Mouse (Mus musculus) liver, adult 2 months (tissue): Measurements from ENCODE around the gene Sphk2. TPM values are rescaled to one million over a fixed set of nuclear protein-coding genes. Genes with fewer than 3 reads are reported as not detected.
A peak's percentile ranks its signal among the peaks of the same experiment; 100 is the strongest.

Source experiments
- DNase-seq: peaks from one replicate; pipeline ENCODE4 v3.0.0-alpha.2; 2011; ENCODE audit warnings: low read depth, low spot score; ENCODE audit errors: extremely low read depth
- H3K27ac ChIP-seq: fragments of 200-500 bp; replicated peaks from 2 replicates; pipeline ENCODE4 v1.5.1; 2012; ENCODE audit warnings: low read depth, mild to moderate bottlenecking, control low read depth, inconsistent platforms, low read length; ENCODE audit not compliant: insufficient read depth
- H3K27me3 ChIP-seq: fragments of 200-500 bp; 2 replicates; pipeline ENCODE4 v1.6.1; 2012; ENCODE audit warnings: mild to moderate bottlenecking, moderate library complexity, low read length, inconsistent platforms; ENCODE audit not compliant: control insufficient read depth, insufficient read depth
- H3K36me3 ChIP-seq: fragments of 200-500 bp; 2 replicates; pipeline ENCODE4 v1.6.1; 2012; ENCODE audit warnings: low read length, inconsistent platforms; ENCODE audit not compliant: control insufficient read depth, insufficient read depth
- H3K4me1 ChIP-seq: fragments of 200-500 bp; 2 replicates; pipeline ENCODE4 v1.6.1; 2011; ENCODE audit warnings: low read length; ENCODE audit not compliant: control insufficient read depth, insufficient read depth
- H3K4me3 ChIP-seq: fragments of 200-500 bp; 2 replicates; pipeline ENCODE4 v1.5.1; 2011; ENCODE audit warnings: low read depth, mild to moderate bottlenecking, control low read depth, low read length, moderate library complexity; ENCODE audit not compliant: insufficient read depth
- H3K79me2 ChIP-seq: fragments of 200-500 bp; 2 replicates; pipeline ENCODE4 v1.6.1; 2012; ENCODE audit warnings: inconsistent platforms, mild to moderate bottlenecking, low read length, moderate library complexity; ENCODE audit not compliant: control insufficient read depth, insufficient read depth
- H3K9ac ChIP-seq: fragments of 200-500 bp; 2 replicates; pipeline ENCODE4 v1.6.1; 2012; ENCODE audit warnings: low read depth, mild to moderate bottlenecking, control low read depth, inconsistent platforms, low read length
- CTCF ChIP-seq: fragments of 200-500 bp; IDR thresholded peaks from 2 replicates; pipeline ENCODE4 v1.5.1; 2011; ENCODE audit warnings: low read depth, low read length, control low read depth
- POLR2A ChIP-seq: fragments of 200-500 bp; IDR thresholded peaks from 2 replicates; pipeline ENCODE4 v1.6.1; 2011; ENCODE audit warnings: low read length, control low read depth; ENCODE audit not compliant: insufficient read depth; ENCODE audit errors: extremely low read depth
- WGBS: fragments of 180-500 bp; shearing (Covaris S2); methylation state at CpG from one replicate; pipeline ENCODE4 v1.1.7; 2018; 5-methylcytosine and 5-hydroxymethylcytosine counted together
- polyA plus RNA-seq: library from polyadenylated mRNA; depleted of rRNA; stranded (reverse); fragments of >200 nt; gene quantifications from 2 replicates; pipeline ENCODE4 v1.2.3, GENCODE M21; 2012
- total RNA-seq: library from RNA; depleted of rRNA; stranded (reverse); fragments of >200 nt; gene quantifications from 2 replicates; pipeline ENCODE4 v1.2.3, GENCODE M21; 2014

Gene Sphk2
- total and polyA plus RNA-seq, 2 experiments = 13.4 to 80.1 TPM

- H3K9ac ChIP-seq = peak within 1 kb of the TSS; percentile 98
- WGBS = under 1% methylated on average over 36 of the region's 36 CpGs
- no peak for TF ChIP-seq CTCF
- TF ChIP-seq POLR2A = peak; percentile 87
- DNase-seq = peak; percentile 99
- H3K4me3 ChIP-seq = peak within 1 kb of the TSS; percentile 81
- no peaks in the 10 kb centered on the region; the same call in 1 of the 2 replicates for H3K79me2 ChIP-seq
- peaks cover 24% of the 10 kb centered on the region for H3K4me1 ChIP-seq
- peaks cover 3% of the 10 kb centered on the region; the same call in 1 of the 2 replicates for H3K27me3 ChIP-seq
- H3K27ac ChIP-seq = peak within 1 kb of the TSS; percentile 96
- H3K36me3 ChIP-seq = peaks cover 9% of the 10 kb centered on the region
These were observed 12.9 kb downstream of the Sphk2 start, which contains the start of gene Dbp for GRCm38 (mm10) chr7:45704730-45705442. Gene Dbp (plus strand): TSS chr7:45705088.

- peaks cover 7% of the 10 kb centered on the region; the same call in 1 of the 2 replicates for H3K27me3 ChIP-seq
- H3K4me3 ChIP-seq = peak overlapping the region; percentile 64
- peak overlapping the region; percentile 94 for H3K27ac ChIP-seq
- H3K9ac ChIP-seq = peak overlapping the region; percentile 79
- H3K36me3 ChIP-seq = peaks cover 6% of the 10 kb centered on the region
- under 1% methylated on average over 13 of the region's 13 CpGs for WGBS
- DNase-seq = peak; percentile 81
- peaks cover 21% of the 10 kb centered on the region for H3K4me1 ChIP-seq
- H3K79me2 ChIP-seq = no peaks in the 10 kb centered on the region; the same call in 1 of the 2 replicates
- TF ChIP-seq POLR2A (peak; percentile 49; the same call in 1 of the 2 replicates), CTCF (no peak)
These were observed 13.7 kb downstream of the Sphk2 start for GRCm38 (mm10) chr7:45704046-45704559.

- Histone ChIP-seq H3K27ac (peak overlapping the region; percentile 94), H3K4me3 (no peak overlapping the region; the same call in 1 of the 2 replicates), H3K9ac (peak overlapping the region; percentile 79), H3K79me2 (no peaks in the 10 kb centered on the region; the same call in 1 of the 2 replicates), H3K27me3 (peaks cover 7% of the 10 kb centered on the region; the same call in 1 of the 2 replicates), H3K4me1 (peaks cover 16% of the 10 kb centered on the region), H3K36me3 (peaks cover 2% of the 10 kb centered on the region)
- 42% methylated on average over 12 of the region's 12 CpGs for WGBS
- no peak for TF ChIP-seq CTCF
- no peak for TF ChIP-seq POLR2A
- no peak for DNase-seq
These were observed 14.2 kb downstream of the Sphk2 start for GRCm38 (mm10) chr7:45703521-45704033.

- no peak for TF ChIP-seq CTCF
- no peak for TF ChIP-seq POLR2A
- Histone ChIP-seq H3K4me3 (no peak overlapping the region), H3K36me3 (no peaks in the 10 kb centered on the region), H3K9ac (no peak overlapping the region), H3K79me2 (no peaks in the 10 kb centered on the region; the same call in 1 of the 2 replicates), H3K27me3 (peaks cover 7% of the 10 kb centered on the region; the same call in 1 of the 2 replicates), H3K4me1 (peaks cover 12% of the 10 kb centered on the region), H3K27ac (no peak overlapping the region)
- 93% methylated on average over 17 of the region's 17 CpGs for WGBS
- DNase-seq = no peak
These were observed 14.8 kb downstream of the Sphk2 start for GRCm38 (mm10) chr7:45702809-45703520.

GRCm38 (mm10) chr7:45702316-45702715 is 15.5 kb downstream of the Sphk2 start:
- Histone ChIP-seq H3K9ac (no peak overlapping the region), H3K36me3 (no peaks in the 10 kb centered on the region), H3K4me1 (peaks cover 12% of the 10 kb centered on the region), H3K79me2 (no peaks in the 10 kb centered on the region; the same call in 1 of the 2 replicates), H3K27ac (no peak overlapping the region), H3K4me3 (no peak overlapping the region), H3K27me3 (peaks cover 7% of the 10 kb centered on the region; the same call in 1 of the 2 replicates)
- TF ChIP-seq POLR2A (no peak), CTCF (no peak)
- 93% methylated on average over 11 of the region's 11 CpGs for whole genome bisulfite sequencing
- DNase-seq = no peak
